Mouse (Mus musculus) erythroblast, embryonic 14.5 days (primary cell): ENCODE measurements around the gene Nmt1.

ENCODE experiments used
- GATA1 ChIP-seq: IDR thresholded peaks from 2 replicates; pipeline ENCODE4 v1.6.1; 2012; ENCODE audit warnings: low read length, inconsistent platforms, mixed read lengths
- TAL1 ChIP-seq: IDR thresholded peaks from 3 replicates; pipeline ENCODE4 v1.6.1; 2012; ENCODE audit warnings: low read length, inconsistent platforms, mixed read lengths

GRCm38 (mm10) chr11:103074796-103075323 lies 46.9 kb downstream of the Nmt1 start:
- TF ChIP-seq GATA1 = no peak
- no peak for TF ChIP-seq TAL1
